Comparison of ENCODE assay signal across 15 mouse cellular contexts in genomic region chr15:22151894-22152494, GRCm38 (mm10).
"Had no signal": no experiment of that assay in that cellular context is flagged by ENCODE, and none has a peak within 500 bp of the region (broad histone marks: within the 10 kb centered on the region; RNA-seq: fewer than 3 reads in every experiment).

No protein-coding gene starts in this region.

- H3K27me3 ChIP-seq: liver, embryonic 15.5 days had no signal

- ATAC-seq: intestine, postnatal 0 days; lung, postnatal 0 days had no signal

- H3K9ac ChIP-seq: liver, embryonic 15.5 days had no signal

- DNase-seq: kidney, postnatal 10 days; kidney, postnatal 4 days; lung, adult 2 months; lung, postnatal 36 days; right cerebral cortex, postnatal 4 days; spleen, adult 18-20 months; thymus, adult 18-20 months; thymus, postnatal 14 days had no signal

- H3K4me1 ChIP-seq: limb, embryonic 10.5 days; liver, embryonic 15.5 days had no signal

- H3K27ac ChIP-seq: layer of hippocampus, adult 2 months; left cerebral cortex, adult 2 months; limb, embryonic 10.5 days; liver, embryonic 15.5 days had no signal

- H3K36me3 ChIP-seq: limb, embryonic 10.5 days; liver, embryonic 15.5 days had no signal

- H3K4me3 ChIP-seq: layer of hippocampus, adult 2 months; left cerebral cortex, adult 2 months; limb, embryonic 10.5 days; liver, embryonic 15.5 days had no signal

- H3K9me3 ChIP-seq: limb, embryonic 10.5 days; liver, embryonic 15.5 days had no signal

- H3K4me2 ChIP-seq: liver, embryonic 11.5 days; liver, embryonic 15.5 days had no signal
